Mouse (Mus musculus) testis, adult 2 months (tissue): ENCODE data around the gene Afg3l1. TPM values are rescaled to one million over a fixed set of nuclear protein-coding genes. Genes with fewer than 3 reads are reported as not detected.
A peak's percentile ranks its signal among the peaks of the same experiment; 100 is the strongest.

Source experiments
- H3K27ac ChIP-seq: fragments of 200-500 bp; 2 replicates; pipeline ENCODE4 v1.5.1; 2012; ENCODE audit warnings: low read depth, low read length; ENCODE audit not compliant: control insufficient read depth, insufficient read depth
- H3K27me3 ChIP-seq: fragments of 200-500 bp; 2 replicates; pipeline ENCODE4 v1.6.1; 2012; ENCODE audit warnings: mild to moderate bottlenecking, low read length, moderate library complexity; ENCODE audit not compliant: control insufficient read depth, insufficient read depth
- H3K36me3 ChIP-seq: fragments of 200-500 bp; 2 replicates; pipeline ENCODE4 v1.6.1; 2012; ENCODE audit warnings: mild to moderate bottlenecking, low read length; ENCODE audit not compliant: control insufficient read depth, insufficient read depth
- H3K4me1 ChIP-seq: fragments of 200-500 bp; 2 replicates; pipeline ENCODE4 v1.6.1; 2012; ENCODE audit warnings: low read length; ENCODE audit not compliant: control insufficient read depth, insufficient read depth
- H3K4me3 ChIP-seq: fragments of 200-500 bp; 2 replicates; pipeline ENCODE4 v1.5.1; 2012; ENCODE audit warnings: low read depth, mild to moderate bottlenecking, low read length, moderate library complexity, mixed read lengths; ENCODE audit not compliant: control insufficient read depth
- CTCF ChIP-seq: fragments of 200-500 bp; IDR thresholded peaks from 2 replicates; pipeline ENCODE4 v1.5.1; 2012; ENCODE audit warnings: low read depth, mild to moderate bottlenecking, inconsistent platforms, low read length, moderate library complexity; ENCODE audit not compliant: control insufficient read depth, insufficient read depth, insufficient replicate concordance
- POLR2A ChIP-seq: fragments of 200-500 bp; IDR thresholded peaks from 2 replicates; pipeline ENCODE4 v1.6.1; 2012; ENCODE audit warnings: low read depth, mild to moderate bottlenecking, inconsistent platforms, low read length, moderate library complexity; ENCODE audit not compliant: control insufficient read depth
- polyA plus RNA-seq: library from polyadenylated mRNA; depleted of rRNA; stranded (reverse); fragments of >200 nt; gene quantifications from 2 replicates; pipeline ENCODE4 v1.2.3, GENCODE M21; 2012

The Afg3l1 gene
- polyA plus RNA-seq, 1 experiment = 30.4 TPM

- Histone ChIP-seq H3K4me3 (no peak overlapping the region), H3K4me1 (no peaks in the 10 kb centered on the region), H3K36me3 (peaks cover 6% of the 10 kb centered on the region), H3K27me3 (no peaks in the 10 kb centered on the region), H3K27ac (no peak overlapping the region)
- TF ChIP-seq CTCF = no peak
- TF ChIP-seq POLR2A = no peak
These were observed 21.3 kb downstream of the Afg3l1 start for GRCm38 (mm10) chr8:123498963-123499362.

GRCm38 (mm10) chr8:123499556-123499955, 21.9 kb downstream of the Afg3l1 start:
- TF ChIP-seq CTCF = no peak
- no peak for TF ChIP-seq POLR2A
- H3K27ac ChIP-seq = no peak overlapping the region
- no peaks in the 10 kb centered on the region for H3K4me1 ChIP-seq
- H3K4me3 ChIP-seq = no peak overlapping the region
- H3K27me3 ChIP-seq = no peaks in the 10 kb centered on the region
- peaks cover 6% of the 10 kb centered on the region for H3K36me3 ChIP-seq

- Histone ChIP-seq H3K4me3 (no peak overlapping the region), H3K27ac (no peak overlapping the region), H3K36me3 (no peaks in the 10 kb centered on the region), H3K27me3 (no peaks in the 10 kb centered on the region), H3K4me1 (no peaks in the 10 kb centered on the region)
- TF ChIP-seq POLR2A (no peak), CTCF (no peak)
These were observed 24.5 kb downstream of the Afg3l1 start for GRCm38 (mm10) chr8:123502192-123502591.

GRCm38 (mm10) chr8:123503801-123504467, 26.2 kb downstream of the Afg3l1 start:
- TF ChIP-seq CTCF (no peak), POLR2A (no peak; the same call in 1 of the 2 replicates)
- H3K36me3 ChIP-seq = no peaks in the 10 kb centered on the region

GRCm38 (mm10) chr8:123504591-123505195, 27.0 kb downstream of the Afg3l1 start:
- TF ChIP-seq POLR2A (0 out of 2 replicates have a peak, but pooled peaks have one; percentile 9), CTCF (no peak)
- H3K4me1 ChIP-seq = no peaks in the 10 kb centered on the region
- H3K27ac ChIP-seq = no peak overlapping the region
- no peak overlapping the region for H3K4me3 ChIP-seq
- no peaks in the 10 kb centered on the region for H3K27me3 ChIP-seq
- H3K36me3 ChIP-seq = no peaks in the 10 kb centered on the region

More at GRCm38 (mm10) chr8:123503801-123504467, 26.2 kb downstream of the Afg3l1 start:
- no peaks in the 10 kb centered on the region for H3K27me3 ChIP-seq
- no peaks in the 10 kb centered on the region for H3K4me1 ChIP-seq
- H3K4me3 ChIP-seq = no peak overlapping the region
- no peak overlapping the region for H3K27ac ChIP-seq

GRCm38 (mm10) chr8:123505267-123505666, 27.6 kb downstream of the Afg3l1 start:
- Histone ChIP-seq H3K4me3 (no peak overlapping the region), H3K36me3 (no peaks in the 10 kb centered on the region), H3K27ac (no peak overlapping the region), H3K27me3 (no peaks in the 10 kb centered on the region), H3K4me1 (no peaks in the 10 kb centered on the region)
- TF ChIP-seq CTCF (no peak), POLR2A (no peak)

- Histone ChIP-seq H3K36me3 (no peaks in the 10 kb centered on the region), H3K27ac (no peak overlapping the region), H3K4me1 (no peaks in the 10 kb centered on the region), H3K4me3 (no peak overlapping the region), H3K27me3 (no peaks in the 10 kb centered on the region)
- TF ChIP-seq CTCF (no peak), POLR2A (no peak)
These were observed 28.0 kb downstream of the Afg3l1 start for GRCm38 (mm10) chr8:123505695-123506094.
